Comparison of ENCODE assay signal across 13 mouse cellular contexts in the genomic region with DNA sequence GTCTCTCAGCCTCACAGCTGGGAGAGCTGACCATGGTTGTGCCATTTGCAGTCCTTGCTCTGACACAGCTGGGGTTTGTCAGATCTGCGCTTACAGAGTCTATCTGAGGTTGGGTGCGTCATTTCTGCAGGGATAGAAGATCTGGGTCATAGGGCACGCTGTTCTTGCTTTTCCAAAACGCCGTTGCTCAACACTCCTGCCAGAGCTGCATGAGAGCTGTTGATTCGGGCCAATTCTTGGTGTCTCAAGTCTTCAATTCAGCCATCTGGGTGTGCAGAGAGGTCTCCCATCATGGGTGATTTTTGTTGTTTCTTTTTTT. TPM values are rescaled to one million over a fixed set of nuclear protein-coding genes. Genes with fewer than 3 reads are reported as not detected.
DNase-seq lines count a peak whose midpoint lies in the region; ATAC-seq and TF ChIP-seq lines count a peak whose summit lies in the region.
"Had no signal": no experiment of that assay in that cellular context is flagged by ENCODE, and none has a peak within 500 bp of the region (broad histone marks: within the 10 kb centered on the region; RNA-seq: fewer than 3 reads in every experiment).

No protein-coding gene starts in this region.

- DNase-seq in gastrocnemius, adult 18-20 months (ENCODE audit: low spot score) = peak; percentile 9
- DNase-seq in gastrocnemius, postnatal 4 days (ENCODE audit: low spot score in 2 of 2) = no peak
- DNase-seq in urinary bladder, postnatal 36 days (ENCODE audit: low spot score in 2 of 2) = peak; percentile 23 to 68
- DNase-seq in urinary bladder, postnatal 4 days (ENCODE audit: low spot score in 2 of 2) = no peak
- peak; percentile 32 to 64 for DNase-seq in kidney, postnatal 25 days
- no peak for DNase-seq in stomach, postnatal 0 days (ENCODE audit: low spot score)

- H3K9me3 ChIP-seq in stomach, postnatal 0 days (ENCODE audit: control insufficient read depth, low read length) = no peaks in the 10 kb centered on the region
- H3K9me3 ChIP-seq: hindbrain, embryonic 12.5 days; neural tube, embryonic 15.5 days had no signal

- no peaks in the 10 kb centered on the region for H3K27me3 ChIP-seq in stomach, postnatal 0 days (ENCODE audit: control insufficient read depth, insufficient read depth, low read length)
- H3K27me3 ChIP-seq: hindbrain, embryonic 12.5 days; neural tube, embryonic 15.5 days had no signal

- no peak for TF ChIP-seq EP300 in stomach, postnatal 0 days (optimal IDR thresholded peaks at IDR 0.05)

- TF ChIP-seq CTCF in stomach, postnatal 0 days (IDR thresholded peaks at IDR 0.05; ENCODE audit: low read depth) = no peak

- no peak overlapping the region for H3K4me2 ChIP-seq in stomach, postnatal 0 days (replicated peaks; ENCODE audit: low read depth)
- H3K4me2 ChIP-seq: hindbrain, embryonic 12.5 days; liver, embryonic 11.5 days; neural tube, embryonic 15.5 days had no signal

- no peak overlapping the region for H3K9ac ChIP-seq in stomach, postnatal 0 days (ENCODE audit: low read length)
- H3K9ac ChIP-seq: hindbrain, embryonic 12.5 days; neural tube, embryonic 15.5 days had no signal

- H3K36me3 ChIP-seq in stomach, postnatal 0 days (ENCODE audit: control insufficient read depth, insufficient read depth, low read length) = no peaks in the 10 kb centered on the region
- H3K36me3 ChIP-seq: hindbrain, embryonic 12.5 days; neural tube, embryonic 15.5 days had no signal

- H3K4me3 ChIP-seq in stomach, postnatal 0 days (ENCODE audit: low read depth, low read length) = no peak overlapping the region
- H3K4me3 ChIP-seq: hindbrain, embryonic 12.5 days; neural tube, embryonic 15.5 days had no signal

- 41% methylated on average over 6 of the region's 6 CpGs for WGBS in stomach, postnatal 0 days

- peak; percentile 66; the same call in 1 of the 2 replicates for ATAC-seq in stomach, postnatal 0 days (ENCODE audit: low FRiP score, low TSS enrichment)
- ATAC-seq in inflammation-experienced regulatory T-cells, adult 6 months = no peak
- ATAC-seq in megakaryocyte-erythroid progenitor cell, adult 5-6 weeks (replicated peaks; ENCODE audit: low FRiP score, low TSS enrichment, poor library complexity, severe bottlenecking) = no peak

- no peak overlapping the region; the same call in 1 of the 2 replicates for H3K27ac ChIP-seq in stomach, postnatal 0 days (replicated peaks)
- H3K27ac ChIP-seq: hindbrain, embryonic 12.5 days; neural tube, embryonic 15.5 days had no signal

- H3K4me1 ChIP-seq in stomach, postnatal 0 days (replicated peaks; ENCODE audit: control insufficient read depth, insufficient read depth) = no peaks in the 10 kb centered on the region
- H3K4me1 ChIP-seq: hindbrain, embryonic 12.5 days had no signal

RNA-seq across cellular contexts. Expression of gene Ttll8, which starts 32.3 kb away (rescaled TPM):
- total RNA-seq in gastrocnemius, adult 18-20 months (2021) = not detected
- under 1 TPM in 1 of 2 experiments, not detected in 1; 0.10 TPM for total RNA-seq in gastrocnemius, postnatal 4 days (2021)
- not detected in 2 replicates for polyA plus RNA-seq in stomach, postnatal 0 days (2015; fragmentation: Nextera tagmentation; extraction: Ambion mirVana)
- polyA plus RNA-seq in inflammation-experienced regulatory T-cells, adult 6 months (2017; shearing (Covaris generic)) = not detected
- not detected in 2 replicates for total RNA-seq in megakaryocyte-erythroid progenitor cell, adult 5-6 weeks (2014; fragmentation: Nextera tagmentation)
- not detected in 2 replicates for total RNA-seq in megakaryocyte-erythroid progenitor cell, adult 5-6 weeks (2017)
- polyA plus RNA-seq: hindbrain, embryonic 12.5 days; liver, embryonic 11.5 days; midbrain, embryonic 14.5 days; spleen, adult 2 months had no signal

RNA-seq across cellular contexts. Expression of gene Mlc1, which starts 56.9 kb away (rescaled TPM):
- not detected for total RNA-seq in gastrocnemius, adult 18-20 months (2021)
- under 1 TPM in 1 of 2 experiments, not detected in 1; 0.12 TPM for total RNA-seq in gastrocnemius, postnatal 4 days (2021)
- not detected in 2 replicates for polyA plus RNA-seq in stomach, postnatal 0 days (2015; fragmentation: Nextera tagmentation; extraction: Ambion mirVana)
- under 1 TPM in 1 of 3 experiments, not detected in 2; 0.16 TPM for polyA plus RNA-seq in inflammation-experienced regulatory T-cells, adult 6 months (2017; shearing (Covaris generic))
- not detected in 2 replicates for total RNA-seq in megakaryocyte-erythroid progenitor cell, adult 5-6 weeks (2014; fragmentation: Nextera tagmentation)
- not detected in 2 replicates for total RNA-seq in megakaryocyte-erythroid progenitor cell, adult 5-6 weeks (2017)
- polyA plus RNA-seq: liver, embryonic 11.5 days had no signal

RNA-seq across cellular contexts. Expression of gene Pim3, which starts 60.0 kb away (rescaled TPM):
- total RNA-seq in gastrocnemius, adult 18-20 months (2021) = 10 to 100 TPM; 24.1 to 37.3 TPM
- 10 to 100 TPM; 18.5 to 21.0 TPM for total RNA-seq in gastrocnemius, postnatal 4 days (2021)
- polyA plus RNA-seq in stomach, postnatal 0 days (2015; fragmentation: Nextera tagmentation; extraction: Ambion mirVana) = 63.6 and 69.4 TPM in 2 replicates
- polyA plus RNA-seq in inflammation-experienced regulatory T-cells, adult 6 months (2017; shearing (Covaris generic)) = 1 to 10 TPM; 3.0 to 4.1 (median 4.0) TPM
- 5.1 and 6.4 TPM in 2 replicates for total RNA-seq in megakaryocyte-erythroid progenitor cell, adult 5-6 weeks (2014; fragmentation: Nextera tagmentation)
- 5.5 and 12.5 TPM in 2 replicates for total RNA-seq in megakaryocyte-erythroid progenitor cell, adult 5-6 weeks (2017)

Comparison
In these comparisons a context has a peak if more than half of its experiments do, and no peak if none do; other contexts are left out.
1. DNase-seq: peak in gastrocnemius, adult 18-20 months (single experiment), urinary bladder, postnatal 36 days (2 of 2) and kidney, postnatal 25 days (2 of 2); none in gastrocnemius, postnatal 4 days (0 of 2), urinary bladder, postnatal 4 days (0 of 2) and stomach, postnatal 0 days (single experiment).